Comparison of ENCODE assay signal across 8 mouse cellular contexts in genomic region chr10:119614726-119615125, GRCm38 (mm10).
A peak's percentile ranks its signal among the peaks of the same experiment; 100 is the strongest.
DNase-seq lines count a peak whose midpoint lies in the region; ATAC-seq and TF ChIP-seq lines count a peak whose summit lies in the region.

No protein-coding gene starts in this region.

- H3K4me3 ChIP-seq in limb, embryonic 12.5 days (replicated peaks) = no peak overlapping the region
- H3K4me3 ChIP-seq in limb, embryonic 10.5 days = no peak overlapping the region
- peak overlapping the region; percentile 32; the same call in 1 of the 2 replicates for H3K4me3 ChIP-seq in heart, embryonic 16.5 days (ENCODE audit: low read length)
- H3K4me3 ChIP-seq in thymus, adult 2 months (ENCODE audit: control insufficient read depth, insufficient read depth, low read length) = no peak overlapping the region

- peak; percentile 21 for DNase-seq in embryo, embryonic 10.5 days (ENCODE audit: low spot score)
- DNase-seq in embryo, embryonic 9.5 days (ENCODE audit: extremely low spot score) = no peak
- DNase-seq in limb, embryonic 10.5 days (ENCODE audit: low spot score) = no peak
- peak; percentile 30 for DNase-seq in lung, postnatal 36 days
- DNase-seq in thymus, postnatal 0 days (ENCODE audit: low spot score) = no peak
- no peak for DNase-seq in thymus, adult 2 months

- peak overlapping the region; percentile 30; the same call in 1 of the 2 replicates for H3K4me2 ChIP-seq in limb, embryonic 12.5 days
- peak overlapping the region; percentile 46 for H3K4me2 ChIP-seq in heart, embryonic 16.5 days (ENCODE audit: low read depth, low read length)

- no peak for TF ChIP-seq POLR2A in thymus, adult 2 months (IDR thresholded peaks at IDR 0.05; ENCODE audit: control insufficient read depth, extremely low read depth, insufficient read depth, low read length, poor library complexity)

- peaks cover 33% of the 10 kb centered on the region for H3K4me1 ChIP-seq in limb, embryonic 12.5 days (replicated peaks)
- H3K4me1 ChIP-seq in limb, embryonic 10.5 days = peaks cover 32% of the 10 kb centered on the region
- H3K4me1 ChIP-seq in heart, embryonic 16.5 days (ENCODE audit: control insufficient read depth, insufficient read depth, low read length) = peaks cover 11% of the 10 kb centered on the region
- no peaks in the 10 kb centered on the region for H3K4me1 ChIP-seq in thymus, adult 2 months (replicated peaks; ENCODE audit: control insufficient read depth, insufficient read depth, low read length)

- no peak overlapping the region for H3K27ac ChIP-seq in limb, embryonic 12.5 days
- H3K27ac ChIP-seq in limb, embryonic 10.5 days = no peak overlapping the region
- H3K27ac ChIP-seq in heart, embryonic 16.5 days (ENCODE audit: low read length) = 0 out of 2 replicates have a peak overlapping the region, but pooled peaks have one; percentile 20
- H3K27ac ChIP-seq in thymus, adult 2 months (ENCODE audit: control insufficient read depth, insufficient read depth, low read length) = no peak overlapping the region

- no peaks in the 10 kb centered on the region for H3K36me3 ChIP-seq in limb, embryonic 12.5 days
- no peaks in the 10 kb centered on the region for H3K36me3 ChIP-seq in limb, embryonic 10.5 days
- no peaks in the 10 kb centered on the region for H3K36me3 ChIP-seq in heart, embryonic 16.5 days (ENCODE audit: control insufficient read depth, insufficient read depth)
- H3K36me3 ChIP-seq in thymus, adult 2 months (ENCODE audit: control insufficient read depth, insufficient read depth, low read length) = no peaks in the 10 kb centered on the region

- no peak for TF ChIP-seq CTCF in thymus, adult 2 months (IDR thresholded peaks at IDR 0.05; ENCODE audit: borderline replicate concordance, control insufficient read depth, extremely low read depth, insufficient read depth, low read length, poor library complexity)

- WGBS in limb, embryonic 12.5 days = 55% methylated on average over 7 of the region's 7 CpGs
- 58% methylated on average over 7 of the region's 7 CpGs for WGBS in limb, embryonic 10.5 days
- 35% methylated on average over 7 of the region's 7 CpGs for WGBS in heart, embryonic 16.5 days
- WGBS in thymus, adult 2 months = 30% methylated on average over 7 of the region's 7 CpGs

- H3K9ac ChIP-seq in limb, embryonic 12.5 days (replicated peaks) = no peak overlapping the region
- no peak overlapping the region for H3K9ac ChIP-seq in heart, embryonic 16.5 days (ENCODE audit: low read length)

- no peaks in the 10 kb centered on the region for H3K27me3 ChIP-seq in limb, embryonic 12.5 days
- no peaks in the 10 kb centered on the region for H3K27me3 ChIP-seq in limb, embryonic 10.5 days (ENCODE audit: low read depth, poor library complexity, severe bottlenecking)
- H3K27me3 ChIP-seq in heart, embryonic 16.5 days (ENCODE audit: control insufficient read depth, insufficient read depth, low read length) = no peaks in the 10 kb centered on the region
- no peaks in the 10 kb centered on the region for H3K27me3 ChIP-seq in thymus, adult 2 months (ENCODE audit: control insufficient read depth, insufficient read depth, low read length)

- no peaks in the 10 kb centered on the region for H3K9me3 ChIP-seq in limb, embryonic 12.5 days
- no peaks in the 10 kb centered on the region for H3K9me3 ChIP-seq in limb, embryonic 10.5 days (replicated peaks)
- H3K9me3 ChIP-seq in heart, embryonic 16.5 days (replicated peaks; ENCODE audit: control insufficient read depth, low read length) = no peaks in the 10 kb centered on the region

- no peak for ATAC-seq in limb, embryonic 12.5 days (ENCODE audit: insufficient number of reproducible peaks, insufficient read depth, low FRiP score, low TSS enrichment, low read depth)
- peak; percentile 49; the same call in 1 of the 2 replicates for ATAC-seq in heart, embryonic 16.5 days (replicated peaks; ENCODE audit: extremely low read depth, insufficient read depth, low FRiP score)

Comparison
In these comparisons a context has a peak if more than half of its experiments do, and no peak if none do; other contexts are left out.
1. DNase-seq: peak in embryo, embryonic 10.5 days (single experiment) and lung, postnatal 36 days (single experiment); none in embryo, embryonic 9.5 days (single experiment), limb, embryonic 10.5 days (single experiment), thymus, postnatal 0 days (single experiment) and thymus, adult 2 months (single experiment).